Mouse (Mus musculus) olfactory bulb, adult 2 months (tissue): ENCODE measurements around the gene Prss42.

ENCODE experiments used
- CTCF ChIP-seq: fragments of 200-500 bp; IDR thresholded peaks from 2 replicates; pipeline ENCODE4 v1.5.1; 2012; ENCODE audit warnings: low read depth, mild to moderate bottlenecking, low read length, moderate library complexity; ENCODE audit not compliant: insufficient read depth
- POLR2A ChIP-seq: fragments of 200-500 bp; IDR thresholded peaks from 2 replicates; pipeline ENCODE4 v1.6.1; 2012; ENCODE audit warnings: mild to moderate bottlenecking, low read depth, low read length, moderate library complexity; ENCODE audit not compliant: insufficient read depth

DNA sequence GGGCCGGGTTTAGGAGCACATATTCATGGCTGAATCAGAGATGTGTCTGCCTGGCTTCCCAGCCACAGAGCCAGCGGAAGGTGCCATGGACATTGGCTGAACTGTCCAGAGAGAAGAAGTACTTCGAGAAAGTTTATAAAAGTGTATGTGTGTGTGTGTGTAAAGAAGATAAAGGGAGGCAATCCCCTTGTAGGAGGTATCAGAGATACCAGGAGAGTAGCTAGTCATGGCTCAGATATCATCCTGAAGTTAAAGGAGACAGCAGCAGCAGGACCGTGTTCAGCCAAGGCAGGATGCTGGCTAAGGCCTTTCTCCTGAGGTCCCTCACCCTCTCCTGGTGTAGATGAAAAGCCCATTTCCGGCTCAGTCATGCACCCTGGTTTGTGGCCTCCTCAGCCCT lies 46.6 kb upstream of the Prss42 start:
- TF ChIP-seq POLR2A, result no peak
- TF ChIP-seq CTCF, result no peak
